Mouse (Mus musculus) cerebellum, adult (tissue): ENCODE results near the gene Tmcc2.

Source experiments
- ATAC-seq: cut with Nextera tagmentation; 2 replicates; pipeline ENCODE4 v1.9.2; 2017; ENCODE audit warnings: mild to moderate bottlenecking, moderate library complexity, mixed read lengths; ENCODE audit not compliant: insufficient number of reproducible peaks, low FRiP score, low TSS enrichment

Tmcc2 gene

GRCm38 (mm10) chr1:132390691-132391579 lies at the start of gene Tmcc2:
Gene Tmcc2, minus strand, starts transcription at chr1:132391281.
- ATAC-seq: no peak

DNA sequence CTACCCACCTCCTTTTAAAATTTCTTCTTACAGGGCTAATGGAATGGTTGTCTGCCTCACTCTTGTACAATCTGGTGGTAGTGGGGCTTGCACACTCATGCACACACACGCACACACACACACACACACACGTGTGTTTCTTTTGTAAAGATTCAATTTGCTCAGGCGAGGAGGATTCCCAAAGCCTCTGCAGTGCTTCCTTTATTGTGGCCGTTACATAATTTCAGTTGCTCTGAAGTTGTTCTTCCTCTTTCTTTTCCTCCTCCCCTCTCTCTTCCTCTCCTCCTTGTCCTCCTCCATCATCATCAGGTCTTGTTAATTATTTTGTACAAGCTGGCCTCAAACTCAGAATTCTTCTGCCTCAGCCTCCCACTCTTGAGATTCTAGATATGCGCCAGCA lies 46.3 kb upstream of the Tmcc2 start:
- no peak for ATAC-seq

- ATAC-seq: no peak
Observed at GRCm38 (mm10) chr1:132436960-132437359, 45.9 kb upstream of the Tmcc2 start.

- ATAC-seq: no peak
Observed at GRCm38 (mm10) chr1:132436320-132436958, 45.4 kb upstream of the Tmcc2 start.

DNA sequence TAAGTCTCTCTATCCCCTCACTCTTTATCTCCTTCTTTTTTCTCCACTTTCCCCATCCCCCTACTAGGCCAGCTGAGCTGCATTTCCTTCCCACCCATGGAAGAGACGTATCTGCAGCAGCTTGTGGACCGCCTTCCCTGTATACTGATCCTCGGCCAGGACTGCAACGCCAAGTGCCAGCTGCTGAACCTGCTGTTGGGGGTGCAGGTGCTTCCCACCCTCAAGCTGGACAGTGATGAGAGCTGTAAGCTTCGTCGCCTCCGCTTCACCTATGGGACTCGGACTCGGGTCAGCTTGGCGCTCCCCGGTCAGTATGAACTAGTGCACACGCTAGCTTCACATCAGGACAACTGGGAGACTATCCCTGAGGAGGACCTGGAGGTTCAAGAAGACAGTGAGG lies 43.0 kb upstream of the Tmcc2 start:
- no peak for ATAC-seq

GRCm38 (mm10) chr1:132433349-132433748 lies 42.3 kb upstream of the Tmcc2 start:
- ATAC-seq: no peak

GRCm38 (mm10) chr1:132431716-132432115 lies 40.6 kb upstream of the Tmcc2 start:
- ATAC-seq: peak; percentile 66; the same call in 1 of the 2 replicates

DNA sequence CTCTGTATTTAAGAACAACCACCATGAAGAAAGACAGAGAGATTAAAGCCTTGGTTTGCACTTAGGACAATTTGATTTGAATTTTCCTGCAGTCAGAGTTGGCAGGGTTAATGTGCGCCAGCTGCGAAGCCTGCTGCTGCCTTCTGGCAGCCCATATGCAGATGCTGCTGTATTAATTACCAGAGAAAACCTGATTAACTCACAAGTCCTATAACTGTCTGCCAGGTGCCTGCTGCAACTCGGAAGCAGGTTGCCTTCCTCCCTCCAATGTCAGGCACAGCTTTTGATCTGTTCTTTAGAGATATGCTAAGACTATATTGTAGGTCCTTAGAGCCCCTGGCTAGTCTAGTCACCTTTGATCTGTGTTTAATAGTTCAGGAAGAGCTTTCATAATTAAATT lies 39.7 kb upstream of the Tmcc2 start:
- ATAC-seq: no peak

GRCm38 (mm10) chr1:132425600-132425999 lies 34.5 kb upstream of the Tmcc2 start:
- no peak for ATAC-seq

- ATAC-seq: no peak
Observed at GRCm38 (mm10) chr1:132422912-132423696, 32.0 kb upstream of the Tmcc2 start.

GRCm38 (mm10) chr1:132420662-132421061 lies 29.6 kb upstream of the Tmcc2 start:
- no peak for ATAC-seq

DNA sequence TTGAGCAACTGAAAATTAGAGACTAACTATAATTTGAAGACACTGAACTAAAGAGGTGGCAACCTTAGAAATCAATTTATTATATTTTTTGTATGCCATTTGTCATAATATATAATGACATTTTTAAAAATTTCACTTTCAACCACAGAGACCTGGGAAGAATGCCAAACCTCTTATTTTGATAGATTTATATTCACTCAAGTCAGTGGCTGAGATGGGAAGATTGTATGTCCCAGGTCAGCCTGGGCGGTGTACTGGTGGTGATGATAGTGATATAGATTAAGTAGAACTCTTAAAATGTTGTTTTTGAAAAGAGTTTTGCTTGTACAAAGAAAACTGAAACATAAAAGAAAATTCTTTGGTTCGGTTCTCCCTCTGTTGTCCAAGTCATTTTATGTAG lies 29.1 kb upstream of the Tmcc2 start:
- ATAC-seq: no peak

- ATAC-seq: peak; percentile 100
Observed at GRCm38 (mm10) chr1:132417319-132418251, 26.5 kb upstream of the Tmcc2 start, which contains the start of gene Dstyk. Gene Dstyk, plus strand, starts transcription at chr1:132417555.

DNA sequence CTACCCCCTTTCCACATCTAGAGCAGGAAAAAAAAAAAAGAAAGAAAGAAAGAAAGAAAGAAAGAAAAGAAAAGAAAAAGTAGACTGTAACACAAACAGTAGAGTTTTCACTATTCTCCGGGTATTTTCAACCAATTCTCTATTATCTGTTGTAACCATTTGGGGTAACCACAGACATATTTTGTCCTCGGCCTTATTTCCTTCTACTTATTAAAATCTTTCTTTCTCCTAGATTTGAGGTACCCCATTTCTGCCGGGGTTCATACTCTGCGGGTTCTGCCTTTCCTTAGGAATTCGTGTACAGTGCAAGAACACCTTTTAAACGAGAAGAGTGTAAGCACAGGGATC lies 25.8 kb upstream of the Tmcc2 start:
- ATAC-seq: no peak

DNA sequence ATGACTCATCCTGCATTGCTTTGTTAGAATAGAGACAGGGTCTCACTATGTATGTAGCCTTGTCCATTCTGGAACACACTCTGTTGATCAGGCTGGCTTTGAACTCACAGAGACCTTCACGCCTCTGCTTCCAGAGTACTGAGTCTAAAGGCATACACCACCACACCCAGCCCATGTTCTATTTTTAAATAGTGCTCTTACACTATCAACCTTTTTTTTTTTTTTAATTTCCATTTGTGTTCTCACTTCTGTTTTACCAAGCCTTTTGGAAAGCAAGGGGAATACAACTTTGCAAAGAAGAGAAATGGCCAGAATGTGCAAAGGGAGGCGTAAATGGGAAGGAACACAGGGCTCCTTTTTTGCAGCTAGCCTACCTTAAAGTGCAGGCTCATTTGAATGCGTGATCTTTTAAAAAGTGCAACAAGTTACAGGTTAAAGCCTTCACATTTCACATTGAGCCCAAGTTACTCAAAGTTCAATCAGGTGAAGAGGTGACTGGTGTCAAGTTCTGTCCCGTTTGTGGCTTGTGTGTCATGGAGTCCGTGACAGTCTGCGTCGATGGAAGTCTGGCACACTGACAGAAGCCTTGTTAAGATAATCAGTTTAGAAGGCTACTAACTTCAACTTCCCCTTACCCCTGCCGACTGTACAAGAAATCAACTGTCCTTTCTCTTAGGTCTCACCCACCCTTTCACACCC lies 25.3 kb upstream of the Tmcc2 start:
- no peak for ATAC-seq

DNA sequence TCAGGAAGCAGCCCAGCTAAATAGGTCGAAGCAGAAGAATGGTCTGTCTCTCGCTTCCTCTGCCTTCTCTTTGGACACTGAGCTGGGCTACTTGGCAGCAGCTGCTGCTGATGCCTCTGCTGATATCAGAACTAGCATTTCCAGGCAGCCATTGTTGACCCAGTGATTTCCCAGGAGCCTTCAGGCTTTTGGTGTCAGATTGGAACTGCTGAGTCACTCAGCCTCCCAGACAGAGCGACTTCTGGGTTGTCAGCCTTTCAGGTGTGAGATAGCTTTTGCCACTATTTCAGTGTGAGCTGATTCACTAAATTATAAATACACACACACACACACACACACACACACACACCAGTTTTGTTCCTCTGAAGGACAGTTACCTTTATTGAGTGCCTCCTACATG lies 19.6 kb upstream of the Tmcc2 start:
- no peak for ATAC-seq

DNA sequence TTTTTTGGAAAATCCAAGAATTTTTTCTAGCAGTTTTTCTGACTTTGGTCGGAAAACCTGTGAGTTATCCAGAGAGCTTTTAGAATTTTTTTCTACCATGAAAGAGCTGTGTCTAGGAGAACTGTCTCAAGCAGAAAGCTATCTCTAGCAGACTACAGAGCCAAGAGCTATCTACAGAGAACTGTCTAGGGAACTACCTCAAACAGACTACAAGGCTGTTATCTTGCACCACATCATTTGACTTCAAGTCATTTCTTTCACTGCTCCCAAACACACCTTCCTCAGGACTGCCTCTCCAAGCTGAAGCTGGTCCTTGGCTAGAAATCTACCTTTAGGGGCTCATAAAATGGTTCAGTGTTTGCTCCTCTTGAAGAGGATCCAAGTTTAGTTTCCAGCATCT lies 10.8 kb upstream of the Tmcc2 start:
- ATAC-seq: no peak

GRCm38 (mm10) chr1:132400538-132400937 lies 9.5 kb upstream of the Tmcc2 start:
- ATAC-seq: no peak

DNA sequence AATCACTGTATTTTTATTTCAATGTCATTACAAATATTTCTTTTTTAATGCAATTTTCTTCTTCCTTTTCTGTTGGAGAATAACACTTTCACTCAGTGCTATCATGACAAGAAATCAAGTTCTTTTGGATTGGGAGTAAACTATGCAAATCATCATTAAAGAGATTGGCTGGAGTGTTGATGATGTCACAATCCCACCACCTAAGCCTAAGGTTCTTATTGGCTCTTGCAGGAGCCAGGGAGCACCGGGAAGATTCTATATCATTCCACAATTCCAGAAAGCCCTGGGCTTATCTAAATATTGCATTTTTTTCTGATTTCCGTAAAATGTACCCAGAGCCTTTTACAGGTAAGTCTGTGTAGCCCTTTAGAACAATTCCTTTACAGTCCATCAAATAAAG lies 5.6 kb upstream of the Tmcc2 start:
- no peak for ATAC-seq
